Mouse (Mus musculus) testis, adult 2 months (tissue): Measurements from ENCODE around the gene Oas2. TPM values are rescaled to one million over a fixed set of nuclear protein-coding genes. Genes with fewer than 3 reads are reported as not detected.

ENCODE experiments used
- H3K27ac ChIP-seq: fragments of 200-500 bp; 2 replicates; pipeline ENCODE4 v1.5.1; 2012; ENCODE audit warnings: low read depth, low read length; ENCODE audit not compliant: control insufficient read depth, insufficient read depth
- H3K27me3 ChIP-seq: fragments of 200-500 bp; 2 replicates; pipeline ENCODE4 v1.6.1; 2012; ENCODE audit warnings: mild to moderate bottlenecking, low read length, moderate library complexity; ENCODE audit not compliant: control insufficient read depth, insufficient read depth
- H3K36me3 ChIP-seq: fragments of 200-500 bp; 2 replicates; pipeline ENCODE4 v1.6.1; 2012; ENCODE audit warnings: mild to moderate bottlenecking, low read length; ENCODE audit not compliant: control insufficient read depth, insufficient read depth
- H3K4me1 ChIP-seq: fragments of 200-500 bp; 2 replicates; pipeline ENCODE4 v1.6.1; 2012; ENCODE audit warnings: low read length; ENCODE audit not compliant: control insufficient read depth, insufficient read depth
- H3K4me3 ChIP-seq: fragments of 200-500 bp; 2 replicates; pipeline ENCODE4 v1.5.1; 2012; ENCODE audit warnings: low read depth, mild to moderate bottlenecking, low read length, moderate library complexity, mixed read lengths; ENCODE audit not compliant: control insufficient read depth
- CTCF ChIP-seq: fragments of 200-500 bp; IDR thresholded peaks from 2 replicates; pipeline ENCODE4 v1.5.1; 2012; ENCODE audit warnings: low read depth, mild to moderate bottlenecking, inconsistent platforms, low read length, moderate library complexity; ENCODE audit not compliant: control insufficient read depth, insufficient read depth, insufficient replicate concordance
- POLR2A ChIP-seq: fragments of 200-500 bp; IDR thresholded peaks from 2 replicates; pipeline ENCODE4 v1.6.1; 2012; ENCODE audit warnings: low read depth, mild to moderate bottlenecking, inconsistent platforms, low read length, moderate library complexity; ENCODE audit not compliant: control insufficient read depth
- polyA plus RNA-seq: library from polyadenylated mRNA; depleted of rRNA; stranded (reverse); fragments of >200 nt; gene quantifications from 2 replicates; pipeline ENCODE4 v1.2.3, GENCODE M21; 2012

Oas2 gene
- polyA plus RNA-seq, 1 experiment: 0.36 TPM

- H3K36me3 ChIP-seq: no peaks in the 10 kb centered on the region
- no peaks in the 10 kb centered on the region for H3K27me3 ChIP-seq
- H3K27ac ChIP-seq: no peak overlapping the region
- H3K4me1 ChIP-seq: peaks cover 23% of the 10 kb centered on the region
- no peak overlapping the region for H3K4me3 ChIP-seq
- TF ChIP-seq CTCF (no peak), POLR2A (no peak)
Observed at GRCm38 (mm10) chr5:120702421-120702820, 47.2 kb downstream of the Oas2 start.

GRCm38 (mm10) chr5:120700996-120701790 lies 48.5 kb downstream of the Oas2 start:
- H3K27ac ChIP-seq: no peak overlapping the region
- H3K4me1 ChIP-seq: peaks cover 18% of the 10 kb centered on the region
- no peaks in the 10 kb centered on the region for H3K27me3 ChIP-seq
- no peak for TF ChIP-seq POLR2A
- TF ChIP-seq CTCF: no peak
- no peak overlapping the region for H3K4me3 ChIP-seq
- no peaks in the 10 kb centered on the region for H3K36me3 ChIP-seq

GRCm38 (mm10) chr5:120698801-120699391 lies 50.8 kb downstream of the Oas2 start:
- Histone ChIP-seq H3K27ac (peak overlapping the region; percentile 72), H3K4me1 (peaks cover 21% of the 10 kb centered on the region), H3K36me3 (no peaks in the 10 kb centered on the region), H3K27me3 (no peaks in the 10 kb centered on the region), H3K4me3 (no peak overlapping the region)
- no peak for TF ChIP-seq POLR2A
- no peak for TF ChIP-seq CTCF

GRCm38 (mm10) chr5:120698181-120698580 lies 51.5 kb downstream of the Oas2 start:
- H3K4me1 ChIP-seq: peaks cover 21% of the 10 kb centered on the region
- H3K27ac ChIP-seq: peak overlapping the region; percentile 72
- H3K4me3 ChIP-seq: no peak overlapping the region
- H3K36me3 ChIP-seq: no peaks in the 10 kb centered on the region
- no peaks in the 10 kb centered on the region for H3K27me3 ChIP-seq
- TF ChIP-seq POLR2A: no peak
- no peak for TF ChIP-seq CTCF

GRCm38 (mm10) chr5:120696865-120697264 lies 52.8 kb downstream of the Oas2 start:
- Histone ChIP-seq H3K4me1 (peaks cover 25% of the 10 kb centered on the region), H3K27ac (no peak overlapping the region), H3K27me3 (no peaks in the 10 kb centered on the region), H3K36me3 (no peaks in the 10 kb centered on the region), H3K4me3 (no peak overlapping the region)
- no peak for TF ChIP-seq CTCF
- no peak for TF ChIP-seq POLR2A

- Histone ChIP-seq H3K27ac (no peak overlapping the region), H3K4me3 (no peak overlapping the region), H3K4me1 (peaks cover 21% of the 10 kb centered on the region), H3K27me3 (no peaks in the 10 kb centered on the region), H3K36me3 (no peaks in the 10 kb centered on the region)
- no peak for TF ChIP-seq POLR2A
Observed at GRCm38 (mm10) chr5:120696057-120696743, 53.5 kb downstream of the Oas2 start.

GRCm38 (mm10) chr5:120694695-120695074 lies 55.0 kb downstream of the Oas2 start:
- Histone ChIP-seq H3K4me3 (peak overlapping the region; percentile 21; the same call in 1 of the 2 replicates), H3K27me3 (no peaks in the 10 kb centered on the region), H3K36me3 (no peaks in the 10 kb centered on the region), H3K4me1 (peaks cover 19% of the 10 kb centered on the region), H3K27ac (no peak overlapping the region)
- TF ChIP-seq POLR2A (no peak), CTCF (no peak)
